Mouse (Mus musculus) neural tube, embryonic 14.5 days (tissue): ENCODE data around the gene Gpr84. TPM values are rescaled to one million over a fixed set of nuclear protein-coding genes. Genes with fewer than 3 reads are reported as not detected.

Experiments used
- ATAC-seq: fragments of 200-750 bp; cut with Nextera tagmentation; 2 replicates; pipeline ENCODE4 v1.8.0; 2017; ENCODE audit warnings: low read depth, mild to moderate bottlenecking, moderate TSS enrichment, moderate library complexity
- H3K27ac ChIP-seq: fragments of 300-500 bp; sonication (generic); 2 replicates; pipeline ENCODE4 v1.5.1; 2014; ENCODE audit warnings: low read depth, mild to moderate bottlenecking, control low read depth, low read length, moderate library complexity, mixed read lengths
- H3K27me3 ChIP-seq: fragments of 300-500 bp; sonication (generic); 2 replicates; pipeline ENCODE4 v1.6.1; 2014; ENCODE audit warnings: low read length; ENCODE audit not compliant: control insufficient read depth, insufficient read depth
- H3K36me3 ChIP-seq: fragments of 300-500 bp; sonication (generic); 2 replicates; pipeline ENCODE4 v1.6.1; 2014; ENCODE audit warnings: low read length, mixed read lengths; ENCODE audit not compliant: control insufficient read depth, insufficient read depth
- H3K4me1 ChIP-seq: fragments of 300-500 bp; sonication (generic); 2 replicates; pipeline ENCODE4 v1.6.1; 2014; ENCODE audit warnings: low read length; ENCODE audit not compliant: control insufficient read depth, insufficient read depth
- H3K4me2 ChIP-seq: fragments of 300-500 bp; sonication (generic); 2 replicates; pipeline ENCODE4 v1.6.1; 2014; ENCODE audit warnings: mild to moderate bottlenecking, low read depth, low read length, control low read depth
- H3K4me3 ChIP-seq: fragments of 300-500 bp; sonication (generic); 2 replicates; pipeline ENCODE4 v1.5.1; 2014; ENCODE audit warnings: low read depth, low read length, control low read depth, mixed read lengths
- H3K9ac ChIP-seq: fragments of 300-500 bp; sonication (generic); replicated peaks from 2 replicates; pipeline ENCODE4 v1.6.1; 2014; ENCODE audit warnings: low read depth, mild to moderate bottlenecking, control low read depth, low read length, mixed read lengths
- H3K9me3 ChIP-seq: fragments of 300-500 bp; sonication (generic); 2 replicates; pipeline ENCODE4 v1.6.1; 2016; ENCODE audit warnings: low read length; ENCODE audit not compliant: control insufficient read depth
- WGBS: fragments of 180-500 bp; shearing (Covaris S2); extraction: QIAGEN DNeasy Blood & Tissue Kit; methylation state at CpG from one replicate; pipeline ENCODE4 v1.1.7; 2014; 5-methylcytosine and 5-hydroxymethylcytosine counted together
- polyA plus RNA-seq: library from polyadenylated mRNA; unstranded; fragments of >200 nt; fragmentation: Nextera tagmentation; extraction: Ambion mirVana; gene quantifications from 2 replicates; pipeline ENCODE4 v1.2.1, GENCODE M21; 2014

Gpr84 gene
- polyA plus RNA-seq, 1 experiment from 2014 or later = 0.35 TPM

GRCm38 (mm10) chr15:103300067-103300471 is 10.3 kb downstream of the Gpr84 start:
- WGBS = 5% methylated on average over 18 of the region's 18 CpGs
- Histone ChIP-seq H3K4me1 (peaks cover 96% of the 10 kb centered on the region), H3K4me2 (peak overlapping the region; percentile 7), H3K27me3 (no peaks in the 10 kb centered on the region), H3K9ac (peak overlapping the region; percentile 47; the same call in 1 of the 2 replicates), H3K36me3 (no peaks in the 10 kb centered on the region), H3K9me3 (no peaks in the 10 kb centered on the region), H3K4me3 (peak overlapping the region; percentile 2; the same call in 1 of the 2 replicates), H3K27ac (peak overlapping the region; percentile 100)
- peak; percentile 76 for ATAC-seq

GRCm38 (mm10) chr15:103299644-103300043 is 10.8 kb downstream of the Gpr84 start:
- H3K4me3 ChIP-seq = peak overlapping the region; percentile 2; the same call in 1 of the 2 replicates
- no peak; the same call in 1 of the 2 replicates for ATAC-seq
- H3K9ac ChIP-seq = peak overlapping the region; percentile 47; the same call in 1 of the 2 replicates
- H3K27ac ChIP-seq = peak overlapping the region; percentile 100
- no peaks in the 10 kb centered on the region for H3K9me3 ChIP-seq
- H3K27me3 ChIP-seq = no peaks in the 10 kb centered on the region
- peak overlapping the region; percentile 7 for H3K4me2 ChIP-seq
- H3K4me1 ChIP-seq = peaks cover 94% of the 10 kb centered on the region
- 3% methylated on average over 8 of the region's 8 CpGs for WGBS
- H3K36me3 ChIP-seq = no peaks in the 10 kb centered on the region

GRCm38 (mm10) chr15:103298861-103299616 is 11.4 kb downstream of the Gpr84 start:
- Histone ChIP-seq H3K9ac (no peak overlapping the region), H3K4me2 (peak overlapping the region; percentile 7; the same call in 1 of the 2 replicates), H3K36me3 (no peaks in the 10 kb centered on the region), H3K4me3 (no peak overlapping the region), H3K9me3 (no peaks in the 10 kb centered on the region), H3K27me3 (no peaks in the 10 kb centered on the region), H3K27ac (peak overlapping the region; percentile 100), H3K4me1 (peaks cover 88% of the 10 kb centered on the region)
- ATAC-seq = no peak
- 50% methylated on average over 5 of the region's 5 CpGs for WGBS

GRCm38 (mm10) chr15:103298026-103298425 is 12.4 kb downstream of the Gpr84 start:
- ATAC-seq = no peak
- H3K4me2 ChIP-seq = no peak overlapping the region
- H3K9me3 ChIP-seq = no peaks in the 10 kb centered on the region
- peak overlapping the region; percentile 100 for H3K27ac ChIP-seq
- no peak overlapping the region for H3K4me3 ChIP-seq
- peaks cover 78% of the 10 kb centered on the region for H3K4me1 ChIP-seq
- no peaks in the 10 kb centered on the region for H3K27me3 ChIP-seq
- H3K36me3 ChIP-seq = no peaks in the 10 kb centered on the region
- WGBS = 23% methylated on average over 3 of the region's 3 CpGs
- peak overlapping the region; percentile 30; the same call in 1 of the 2 replicates for H3K9ac ChIP-seq

GRCm38 (mm10) chr15:103297313-103297712 is 13.1 kb downstream of the Gpr84 start:
- Histone ChIP-seq H3K4me3 (no peak overlapping the region), H3K27ac (peak overlapping the region; percentile 100), H3K9me3 (no peaks in the 10 kb centered on the region), H3K4me2 (no peak overlapping the region), H3K27me3 (no peaks in the 10 kb centered on the region), H3K4me1 (peaks cover 71% of the 10 kb centered on the region), H3K36me3 (no peaks in the 10 kb centered on the region), H3K9ac (peak overlapping the region; percentile 30)
- no peak for ATAC-seq
- 14% methylated on average over 6 of the region's 6 CpGs for WGBS

GRCm38 (mm10) chr15:103295851-103296250 is 14.6 kb downstream of the Gpr84 start:
- Histone ChIP-seq H3K36me3 (no peaks in the 10 kb centered on the region), H3K4me2 (no peak overlapping the region), H3K27ac (peak overlapping the region; percentile 100), H3K9me3 (no peaks in the 10 kb centered on the region), H3K27me3 (no peaks in the 10 kb centered on the region), H3K4me1 (peaks cover 61% of the 10 kb centered on the region), H3K4me3 (no peak overlapping the region), H3K9ac (no peak overlapping the region)
- ATAC-seq = no peak
- WGBS = 7% methylated on average over 5 of the region's 5 CpGs

GRCm38 (mm10) chr15:103294649-103295048 is 15.8 kb downstream of the Gpr84 start:
- WGBS = 82% methylated on average over 2 of the region's 2 CpGs
- ATAC-seq = no peak
- no peak overlapping the region for H3K9ac ChIP-seq
- peaks cover 60% of the 10 kb centered on the region for H3K4me1 ChIP-seq
- no peak overlapping the region for H3K4me3 ChIP-seq
- H3K36me3 ChIP-seq = no peaks in the 10 kb centered on the region
- H3K9me3 ChIP-seq = no peaks in the 10 kb centered on the region
- H3K27me3 ChIP-seq = no peaks in the 10 kb centered on the region
- H3K27ac ChIP-seq = no peak overlapping the region
- no peak overlapping the region for H3K4me2 ChIP-seq

GRCm38 (mm10) chr15:103293375-103293774 is 17.0 kb downstream of the Gpr84 start:
- H3K9ac ChIP-seq = no peak overlapping the region
- ATAC-seq = no peak
- no peaks in the 10 kb centered on the region for H3K36me3 ChIP-seq
- H3K27ac ChIP-seq = no peak overlapping the region
- 98% methylated on average over 2 of the region's 2 CpGs for WGBS
- no peaks in the 10 kb centered on the region for H3K27me3 ChIP-seq
- H3K4me1 ChIP-seq = peaks cover 58% of the 10 kb centered on the region
- H3K9me3 ChIP-seq = no peaks in the 10 kb centered on the region
- no peak overlapping the region for H3K4me3 ChIP-seq
- H3K4me2 ChIP-seq = no peak overlapping the region

GRCm38 (mm10) chr15:103292673-103293345 is 17.6 kb downstream of the Gpr84 start:
- Histone ChIP-seq H3K36me3 (no peaks in the 10 kb centered on the region), H3K4me3 (no peak overlapping the region), H3K27ac (no peak overlapping the region; the same call in 1 of the 2 replicates), H3K4me2 (no peak overlapping the region), H3K9ac (no peak overlapping the region), H3K27me3 (no peaks in the 10 kb centered on the region), H3K4me1 (peaks cover 52% of the 10 kb centered on the region), H3K9me3 (no peaks in the 10 kb centered on the region)
- 80% methylated on average over 4 of the region's 4 CpGs for WGBS
- no peak for ATAC-seq
